Mouse (Mus musculus): ENCODE results near the gene Fam234b. TPM values are rescaled to one million over a fixed set of nuclear protein-coding genes. Genes with fewer than 3 reads are reported as not detected.

Gene Fam234b
- polyA plus RNA-seq, 1 experiment = 1.1 TPM

DNA sequence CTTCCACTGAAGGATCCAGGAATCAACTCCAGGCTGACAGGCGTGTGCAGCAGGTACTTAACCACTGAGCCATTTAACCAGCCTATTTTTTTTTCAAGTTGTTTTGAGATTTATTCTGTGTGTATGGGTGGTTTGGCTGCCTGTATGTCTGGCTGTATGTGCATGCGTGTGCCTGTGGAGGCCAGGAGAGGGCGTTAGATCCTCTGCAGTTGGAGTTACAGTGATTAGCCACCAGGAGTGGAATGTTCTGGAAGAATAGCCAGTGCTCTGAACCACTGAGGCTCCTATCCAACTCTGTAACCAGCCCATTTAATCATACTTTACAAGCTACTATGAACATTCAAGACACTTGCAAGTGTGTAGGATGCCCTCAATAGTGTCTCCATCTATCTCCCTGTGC is 38.8 kb downstream of the Fam234b start:
- Histone ChIP-seq H3K36me3 (replicated peaks; ENCODE audit: low read length) (peaks cover 38% of the 10 kb centered on the region), H3K4me3 (replicated peaks) (no peak overlapping the region), H3K27me3 (replicated peaks) (peaks cover 8% of the 10 kb centered on the region), H3K4me1 (peaks cover 45% of the 10 kb centered on the region), H3K9me3 (no peaks in the 10 kb centered on the region)
- TF ChIP-seq GATA1 (IDR thresholded peaks at IDR 0.05; ENCODE audit: borderline replicate concordance, low read length) (no peak), FLI1 (IDR thresholded peaks at IDR 0.05; ENCODE audit: low read length) (no peak)

DNA sequence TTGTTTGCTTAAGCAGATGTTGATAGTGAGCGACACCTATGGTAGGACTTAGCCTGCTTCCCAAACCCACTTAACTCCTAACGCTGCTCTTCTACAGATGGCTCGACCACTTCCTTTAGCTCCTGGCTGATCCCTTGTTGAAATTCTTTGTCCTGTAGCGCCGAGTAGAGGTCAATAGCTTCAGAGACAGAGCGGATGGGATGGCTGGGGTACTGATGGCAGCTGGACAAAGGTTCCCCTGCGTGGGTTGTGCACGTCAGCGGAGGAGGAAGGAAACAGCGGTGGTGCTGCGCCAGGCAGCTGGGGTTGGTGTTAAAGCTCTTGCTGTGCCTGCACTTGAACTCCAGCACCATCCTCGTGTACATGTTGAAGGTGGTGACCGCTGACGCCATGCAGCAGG is 39.5 kb downstream of the Fam234b start:
- TF ChIP-seq GATA1 (IDR thresholded peaks at IDR 0.05; ENCODE audit: borderline replicate concordance, low read length) (no peak), FLI1 (IDR thresholded peaks at IDR 0.05; ENCODE audit: low read length) (no peak)
- Histone ChIP-seq H3K36me3 (replicated peaks; ENCODE audit: low read length) (peaks cover 31% of the 10 kb centered on the region), H3K27me3 (replicated peaks) (peaks cover 8% of the 10 kb centered on the region)

DNA sequence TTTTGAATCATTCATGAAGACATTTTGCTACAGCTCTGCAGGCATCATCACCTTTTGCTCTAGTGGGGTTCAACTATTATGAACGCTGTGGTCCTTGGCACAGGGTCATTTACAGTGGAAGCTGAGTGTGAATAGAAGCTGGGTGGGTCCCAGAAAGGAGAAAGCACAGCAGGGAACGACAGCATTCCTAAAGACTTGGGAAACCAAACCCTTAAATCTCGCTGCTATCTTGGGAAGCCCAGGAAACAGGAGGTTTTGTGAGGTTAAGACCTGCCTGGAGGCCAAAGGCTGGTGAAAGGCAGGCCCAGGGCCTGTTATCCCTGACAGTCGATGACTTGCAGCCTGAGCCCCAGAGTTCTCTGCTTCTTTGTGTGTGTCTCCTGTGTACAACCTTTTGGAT is 40.4 kb downstream of the Fam234b start:
- peaks cover 8% of the 10 kb centered on the region for H3K27me3 ChIP-seq (replicated peaks)
- H3K36me3 ChIP-seq (replicated peaks; ENCODE audit: low read length) = peaks cover 22% of the 10 kb centered on the region
- TF ChIP-seq FLI1 (IDR thresholded peaks at IDR 0.05; ENCODE audit: low read length) = no peak
- no peak for TF ChIP-seq GATA1 (IDR thresholded peaks at IDR 0.05; ENCODE audit: borderline replicate concordance, low read length)
- H3K4me3 ChIP-seq (replicated peaks) = no peak overlapping the region
- peaks cover 37% of the 10 kb centered on the region for H3K4me1 ChIP-seq
- H3K9me3 ChIP-seq = no peaks in the 10 kb centered on the region

More for the DNA sequence above, 39.5 kb downstream of the Fam234b start:
- H3K4me3 ChIP-seq (replicated peaks) = peak overlapping the region; percentile 71
- no peaks in the 10 kb centered on the region for H3K9me3 ChIP-seq
- peaks cover 44% of the 10 kb centered on the region for H3K4me1 ChIP-seq

DNA sequence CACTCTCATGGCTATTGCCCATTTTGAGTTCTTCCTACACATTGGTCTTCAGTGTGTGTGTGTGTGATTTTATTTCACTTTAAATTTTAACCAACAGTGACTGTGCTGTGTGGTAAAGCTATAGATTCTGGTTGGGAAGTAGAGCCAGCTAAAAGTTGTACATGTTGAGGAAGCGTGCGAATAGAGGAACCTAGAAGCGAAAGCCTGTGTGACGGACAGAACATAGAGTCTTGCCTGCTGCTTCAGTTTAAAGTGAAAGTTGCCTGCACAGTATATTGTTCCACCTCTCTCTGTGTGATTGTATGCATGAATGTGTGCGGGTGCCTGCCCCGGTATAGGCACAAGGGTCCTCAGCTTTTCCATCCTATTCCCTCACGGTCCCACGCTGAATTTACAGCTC is 42.6 kb downstream of the Fam234b start:
- Histone ChIP-seq H3K4me3 (replicated peaks) (no peak overlapping the region), H3K4me1 (peaks cover 37% of the 10 kb centered on the region), H3K9me3 (no peaks in the 10 kb centered on the region), H3K36me3 (replicated peaks; ENCODE audit: low read length) (peaks cover 4% of the 10 kb centered on the region), H3K27me3 (replicated peaks) (peaks cover 23% of the 10 kb centered on the region)
- TF ChIP-seq FLI1 (IDR thresholded peaks at IDR 0.05; ENCODE audit: low read length) = no peak

DNA sequence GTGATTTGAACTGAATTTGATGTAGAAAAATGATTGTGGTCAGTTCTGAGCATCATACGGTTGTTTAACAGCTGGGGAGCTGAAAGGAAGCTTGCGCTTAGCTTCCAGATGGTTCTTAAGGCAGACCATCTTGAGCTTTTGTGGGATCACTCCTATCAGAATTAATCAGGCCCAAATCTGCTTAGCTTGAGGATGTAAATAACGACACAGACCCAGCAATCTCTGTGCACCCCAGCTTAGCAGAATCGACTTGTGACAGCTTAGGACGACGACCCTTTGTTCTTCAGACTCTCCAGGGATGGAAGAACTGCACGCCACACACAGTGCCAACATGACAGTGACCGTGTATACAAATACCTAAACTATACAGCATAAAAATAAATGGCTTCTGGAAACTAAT is 47.8 kb downstream of the Fam234b start:
- no peaks in the 10 kb centered on the region for H3K36me3 ChIP-seq (replicated peaks; ENCODE audit: low read length)
- TF ChIP-seq GATA1 (IDR thresholded peaks at IDR 0.05; ENCODE audit: borderline replicate concordance, low read length) = no peak
- TF ChIP-seq FLI1 (IDR thresholded peaks at IDR 0.05; ENCODE audit: low read length) = no peak
- peaks cover 23% of the 10 kb centered on the region for H3K4me1 ChIP-seq
- H3K9me3 ChIP-seq = no peaks in the 10 kb centered on the region
- no peak overlapping the region for H3K4me3 ChIP-seq (replicated peaks)
- H3K27me3 ChIP-seq (replicated peaks) = peaks cover 42% of the 10 kb centered on the region

DNA sequence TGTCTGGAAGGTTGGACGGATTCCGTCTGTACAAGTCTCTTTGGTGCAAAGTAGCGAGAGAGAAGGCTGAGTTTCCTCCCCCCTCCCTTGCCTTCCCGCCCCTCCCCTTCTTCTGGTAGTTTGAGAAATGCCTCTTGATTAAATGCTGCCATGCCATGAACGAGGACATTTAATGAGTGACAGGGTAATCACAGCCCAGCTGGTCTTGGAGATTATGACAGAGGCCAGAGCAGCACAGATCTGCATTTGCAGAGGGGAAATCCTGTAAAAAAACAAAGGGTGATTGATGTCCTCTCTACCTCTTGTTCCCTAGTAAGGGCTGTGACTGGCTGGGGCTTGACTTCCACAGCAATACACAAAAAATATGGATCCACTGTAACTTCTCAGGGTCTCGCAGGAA is 50.1 kb downstream of the Fam234b start:
- Histone ChIP-seq H3K9me3 (0 out of 2 replicates have a peak, but pooled peaks cover 1% of the 10 kb centered on the region), H3K4me3 (replicated peaks) (no peak overlapping the region), H3K27me3 (replicated peaks) (peaks cover 61% of the 10 kb centered on the region), H3K36me3 (replicated peaks; ENCODE audit: low read length) (no peaks in the 10 kb centered on the region), H3K4me1 (peaks cover 14% of the 10 kb centered on the region)
- TF ChIP-seq GATA1 (IDR thresholded peaks at IDR 0.05; ENCODE audit: borderline replicate concordance, low read length) (no peak), FLI1 (IDR thresholded peaks at IDR 0.05; ENCODE audit: low read length) (no peak)

DNA sequence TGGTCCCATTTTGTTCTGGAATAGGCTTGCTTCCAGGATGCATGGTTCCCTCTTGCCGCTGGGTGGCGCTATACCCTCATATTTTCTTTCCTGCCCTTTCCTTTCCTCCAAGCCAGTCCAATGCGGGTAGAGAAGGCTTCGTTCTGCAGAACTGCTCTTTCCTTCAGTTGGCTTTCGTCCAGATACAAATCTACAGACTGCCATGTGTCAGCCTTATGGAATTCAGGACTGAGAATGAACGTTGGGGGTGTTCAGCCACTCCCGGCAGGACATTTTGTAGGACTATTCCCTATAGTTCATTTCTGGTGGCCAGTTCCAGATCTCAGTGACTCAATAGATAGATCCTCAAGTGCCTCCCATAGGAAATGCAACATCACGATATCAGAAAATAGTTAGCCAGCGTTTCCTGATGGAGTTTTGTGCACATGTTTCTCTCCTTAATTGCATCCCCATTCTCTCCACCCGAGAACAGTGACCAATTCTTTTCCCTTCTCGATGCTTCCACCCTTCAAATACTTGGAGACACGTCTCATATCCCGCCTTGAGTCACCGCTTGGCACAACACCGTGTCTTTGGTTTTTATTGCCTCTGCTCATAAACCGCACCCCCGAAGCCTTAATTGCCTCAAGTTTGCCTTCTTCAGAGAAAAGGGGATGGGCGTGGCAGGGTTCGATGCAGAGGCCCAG is 52.2 kb downstream of the Fam234b start:
- Histone ChIP-seq H3K4me1 (peaks cover 14% of the 10 kb centered on the region), H3K9me3 (peaks cover 17% of the 10 kb centered on the region), H3K4me3 (replicated peaks) (peak overlapping the region; percentile 84), H3K36me3 (replicated peaks; ENCODE audit: low read length) (no peaks in the 10 kb centered on the region), H3K27me3 (replicated peaks) (peaks cover 59% of the 10 kb centered on the region)
- TF ChIP-seq GATA1 (IDR thresholded peaks at IDR 0.05; ENCODE audit: borderline replicate concordance, low read length) = no peak
- TF ChIP-seq FLI1 (IDR thresholded peaks at IDR 0.05; ENCODE audit: low read length) = no peak

DNA sequence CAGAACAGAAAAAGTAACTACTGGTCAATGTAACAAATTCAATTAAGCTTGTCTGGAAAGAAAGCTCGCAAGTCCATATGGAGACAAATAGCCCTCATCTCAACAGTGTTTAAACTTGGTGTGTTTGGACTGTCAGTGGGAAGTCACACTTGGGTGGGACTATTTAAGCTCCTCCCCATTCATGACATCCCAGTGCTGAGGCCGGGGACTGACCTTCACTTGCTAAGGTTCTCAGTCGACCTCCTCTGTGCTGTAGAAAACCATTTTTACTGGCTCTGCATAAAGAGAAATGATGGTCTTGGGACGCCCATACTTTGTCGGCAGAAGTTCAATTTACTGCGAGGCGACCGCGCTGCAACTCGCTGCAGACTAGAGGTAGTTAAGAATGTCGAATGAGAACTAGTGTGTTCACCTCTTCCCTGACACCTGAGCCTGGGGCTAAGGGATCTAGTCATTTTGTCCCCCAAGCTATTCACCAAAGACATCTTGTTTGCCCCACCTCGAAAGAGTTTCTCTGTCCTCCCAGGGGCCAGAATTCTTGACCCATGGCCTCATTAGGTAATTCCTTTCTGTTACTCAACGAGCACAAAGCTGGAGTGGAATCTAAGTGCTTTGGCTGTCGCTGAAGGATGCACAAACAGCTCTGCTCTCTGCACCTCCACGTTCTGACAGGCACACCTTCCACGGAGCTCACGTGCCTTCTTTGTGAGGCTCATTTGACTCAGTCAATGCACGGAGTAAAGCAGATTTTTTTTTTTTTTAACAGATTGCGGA is 53.3 kb downstream of the Fam234b start:
- H3K36me3 ChIP-seq (replicated peaks; ENCODE audit: low read length) = no peaks in the 10 kb centered on the region
- TF ChIP-seq GATA1 (IDR thresholded peaks at IDR 0.05; ENCODE audit: borderline replicate concordance, low read length) = no peak
- TF ChIP-seq FLI1 (IDR thresholded peaks at IDR 0.05; ENCODE audit: low read length) = no peak
- H3K4me1 ChIP-seq = peaks cover 14% of the 10 kb centered on the region
- H3K4me3 ChIP-seq (replicated peaks) = no peak overlapping the region
- H3K9me3 ChIP-seq = peaks cover 29% of the 10 kb centered on the region
- H3K27me3 ChIP-seq (replicated peaks) = peaks cover 53% of the 10 kb centered on the region

DNA sequence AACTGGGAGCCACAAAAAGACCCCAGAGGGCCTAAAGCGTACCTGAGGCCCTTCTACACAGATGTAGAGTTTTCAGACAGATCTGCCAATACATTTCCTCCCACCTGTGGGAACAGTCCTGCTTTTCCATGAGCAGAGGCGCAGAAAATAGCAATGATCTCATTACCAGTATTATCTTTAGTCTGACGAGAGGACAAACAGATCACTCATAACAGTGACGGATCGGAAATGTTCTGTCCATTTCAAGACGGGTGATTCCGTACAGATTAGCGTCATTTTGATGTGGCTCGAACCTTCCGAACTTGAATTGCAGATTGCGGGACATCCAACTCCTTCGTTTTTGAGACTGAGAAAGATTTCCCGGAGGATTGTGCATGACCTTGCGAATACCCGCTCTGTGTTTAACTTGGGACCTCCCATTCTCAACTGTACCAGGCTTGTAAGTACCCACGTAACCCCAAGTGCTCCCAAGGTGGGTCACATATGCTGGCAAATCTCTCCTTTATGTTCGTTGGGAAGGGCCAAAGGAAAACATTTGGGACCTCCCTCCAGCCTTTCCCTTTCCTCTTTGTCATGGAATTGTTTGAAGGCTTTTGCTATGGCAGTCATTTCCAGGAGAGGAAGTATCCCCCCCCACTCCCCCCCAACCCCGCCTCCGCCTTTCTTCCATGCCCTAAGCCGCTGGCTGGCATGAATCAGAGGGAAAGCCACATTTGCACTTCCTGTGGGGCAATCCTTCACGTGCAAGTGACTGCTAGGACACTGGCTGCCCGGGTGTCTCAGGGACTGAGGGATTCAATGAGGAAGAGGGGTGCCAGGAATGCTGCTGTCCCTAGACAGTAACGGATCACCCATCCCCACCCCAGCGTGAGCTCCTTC is 54.3 kb downstream of the Fam234b start:
- no peaks in the 10 kb centered on the region for H3K36me3 ChIP-seq (replicated peaks; ENCODE audit: low read length)
- peak overlapping the region; percentile 47 for H3K4me3 ChIP-seq (replicated peaks)
- TF ChIP-seq GATA1 (IDR thresholded peaks at IDR 0.05; ENCODE audit: borderline replicate concordance, low read length) = no peak
- TF ChIP-seq FLI1 (IDR thresholded peaks at IDR 0.05; ENCODE audit: low read length) = no peak
- peaks cover 51% of the 10 kb centered on the region for H3K27me3 ChIP-seq (replicated peaks)
- peaks cover 14% of the 10 kb centered on the region for H3K4me1 ChIP-seq
- peaks cover 38% of the 10 kb centered on the region for H3K9me3 ChIP-seq
